Comparison of ENCODE assay signal across 23 mouse cellular contexts in genomic region chr17:32393944-32394343, GRCm38 (mm10). TPM values are rescaled to one million over a fixed set of nuclear protein-coding genes. Genes with fewer than 3 reads are reported as not detected.
"Had no signal": no experiment of that assay in that cellular context is flagged by ENCODE, and none has a peak within 500 bp of the region (broad histone marks: within the 10 kb centered on the region; RNA-seq: fewer than 3 reads in every experiment).

No protein-coding gene starts in this region.

- DNase-seq: lung, adult 18-20 months; lung, embryonic 14.5 days; lung, postnatal 10 days; lung, postnatal 4 days; midbrain, embryonic 14.5 days; retina, postnatal 1 day; right cerebral cortex, adult 18-20 months; right cerebral cortex, postnatal 25 days; right cerebral cortex, postnatal 4 days; spleen, adult 18-20 months; thymus, adult 18-20 months; thymus, postnatal 14 days; thymus, postnatal 36 days had no signal

RNA-seq across cellular contexts. Expression of gene Rasal3, which starts 9.4 kb away (rescaled TPM):
- polyA plus RNA-seq: myocyte had no signal

RNA-seq across cellular contexts. Expression of gene Pglyrp2, which starts 30.0 kb away (rescaled TPM):
- polyA plus RNA-seq: lung, embryonic 16.5 days; midbrain, embryonic 10.5 days; midbrain, embryonic 12.5 days; midbrain, embryonic 14.5 days; midbrain, embryonic 16.5 days; myocyte; neural tube, embryonic 11.5 days; neural tube, embryonic 13.5 days; neural tube, embryonic 15.5 days; stomach, embryonic 14.5 days had no signal

RNA-seq across cellular contexts. Expression of gene Cyp4f39, which starts 58.6 kb away (rescaled TPM):
- total RNA-seq: megakaryocyte, adult 5-6 weeks had no signal
